Mouse (Mus musculus) CH12.LX (cell line): ENCODE results near the gene Hnf1a. TPM values are rescaled to one million over a fixed set of nuclear protein-coding genes. Genes with fewer than 3 reads are reported as not detected.
A peak's percentile ranks its signal among the peaks of the same experiment; 100 is the strongest.

Source experiments
- DNase-seq: peaks from one replicate; pipeline ENCODE4 v3.0.0-alpha.2; 2013; ENCODE audit errors: extremely low read depth
- H3K27ac ChIP-seq: 2 replicates; pipeline ENCODE4 v1.5.1; 2012; ENCODE audit warnings: low read depth, mild to moderate bottlenecking, control low read depth, moderate library complexity; ENCODE audit not compliant: insufficient read depth
- H3K27me3 ChIP-seq: replicated peaks from 2 replicates; pipeline ENCODE3; 2012; ENCODE audit warnings: inconsistent platforms
- H3K36me3 ChIP-seq, 2 experiments: replicated peaks in 1 of 2; 2 replicates each; pipeline versions ENCODE3 to v1.6.1; 2012; ENCODE audit warnings: inconsistent platforms in 1 of 2, low read length in 1 of 2, mild to moderate bottlenecking in 1 of 2, mixed read lengths in 1 of 2, moderate library complexity in 1 of 2; ENCODE audit not compliant: control insufficient read depth in 1 of 2, insufficient read depth in 1 of 2
- H3K4me1 ChIP-seq, 2 experiments: 2 replicates each; pipeline ENCODE4 v1.6.1; 2012; ENCODE audit warnings: inconsistent platforms in 1 of 2, moderate library complexity in 1 of 2; ENCODE audit not compliant: insufficient read depth in 2 of 2, control insufficient read depth in 1 of 2
- H3K4me2 ChIP-seq: 2 replicates; pipeline ENCODE4 v1.6.1; 2012; ENCODE audit warnings: low read depth, mild to moderate bottlenecking, control low read depth; ENCODE audit not compliant: poor library complexity, insufficient read depth, severe bottlenecking
- H3K4me3 ChIP-seq, 3 experiments: fragments of 150-350 bp in 1 of 3; sonication (generic) in 1 of 3; replicated peaks in 1 of 3; 2 replicates each; pipeline versions ENCODE3 to v1.5.1; 2011 to 2012; ENCODE audit warnings: low read depth in 2 of 3, low read length in 2 of 3, mild to moderate bottlenecking in 2 of 3, moderate library complexity in 2 of 3, control low read depth in 1 of 3, improper control_type of control experiment in 1 of 3, inconsistent platforms in 1 of 3, mixed read lengths in 1 of 3; ENCODE audit not compliant: poor library complexity in 1 of 3
- H3K79me2 ChIP-seq: replicated peaks from 2 replicates; pipeline ENCODE4 v1.6.1; 2012; ENCODE audit warnings: mild to moderate bottlenecking, moderate library complexity; ENCODE audit not compliant: control insufficient read depth, poor library complexity, insufficient read depth, severe bottlenecking; ENCODE audit errors: extremely low read depth
- H3K9ac ChIP-seq: 2 replicates; pipeline ENCODE4 v1.6.1; 2012; ENCODE audit warnings: low read depth, mild to moderate bottlenecking, control low read depth, moderate library complexity; ENCODE audit not compliant: insufficient read depth
- H3K9me3 ChIP-seq: replicated peaks from 2 replicates; pipeline ENCODE3; 2012; ENCODE audit warnings: low read length, inconsistent platforms, mixed read lengths
- CHD1 ChIP-seq: IDR thresholded peaks from 2 replicates; pipeline ENCODE4 v1.6.1; 2012; ENCODE audit warnings: low read depth, low read length, improper control_type of control experiment, inconsistent platforms
- CHD2 ChIP-seq: IDR thresholded peaks from 2 replicates; pipeline ENCODE4 v1.6.1; 2011; ENCODE audit warnings: low read length, improper control_type of control experiment
- CTCF ChIP-seq, 2 experiments: IDR thresholded peaks in 1 of 2; conservative IDR thresholded peaks in 1 of 2; 2 replicates each; pipeline ENCODE4 v1.5.1; 2011 to 2012; ENCODE audit warnings: low read depth in 2 of 2, low read length in 2 of 2, improper control_type of control experiment in 1 of 2, inconsistent platforms in 1 of 2, mild to moderate bottlenecking in 1 of 2, moderate library complexity in 1 of 2
- ETS1 ChIP-seq: conservative IDR thresholded peaks from 2 replicates; pipeline ENCODE4 v1.6.1; 2012; ENCODE audit warnings: low read depth, mild to moderate bottlenecking, inconsistent platforms, low read length, improper control_type of control experiment, moderate library complexity
- GABPA ChIP-seq: IDR thresholded peaks from 2 replicates; pipeline ENCODE4 v1.6.1; 2012; ENCODE audit warnings: low read depth, low read length, improper control_type of control experiment, inconsistent platforms; ENCODE audit not compliant: insufficient replicate concordance
- HCFC1 ChIP-seq: IDR thresholded peaks from 2 replicates; pipeline ENCODE4 v1.6.1; 2012; ENCODE audit warnings: low read depth, mild to moderate bottlenecking, inconsistent platforms, low read length, improper control_type of control experiment
- JUND ChIP-seq: conservative IDR thresholded peaks from 2 replicates; pipeline ENCODE4 v1.6.1; 2011; ENCODE audit warnings: low read depth, low read length, improper control_type of control experiment
- MAFK ChIP-seq: IDR thresholded peaks from 2 replicates; pipeline ENCODE4 v1.6.1; 2011; ENCODE audit warnings: low read length, improper control_type of control experiment; ENCODE audit not compliant: insufficient replicate concordance
- MAX ChIP-seq: IDR thresholded peaks from 2 replicates; pipeline ENCODE4 v1.6.1; 2011; ENCODE audit warnings: low read length, improper control_type of control experiment
- MAZ ChIP-seq: IDR thresholded peaks from 2 replicates; pipeline ENCODE4 v1.6.1; 2012; ENCODE audit warnings: low read depth, mild to moderate bottlenecking, inconsistent platforms, low read length, improper control_type of control experiment, moderate library complexity
- MEF2A ChIP-seq: IDR thresholded peaks from 2 replicates; pipeline ENCODE4 v1.6.1; 2014; ENCODE audit warnings: low read depth, mild to moderate bottlenecking, inconsistent platforms, low read length, improper control_type of control experiment, borderline replicate concordance
- MXI1 ChIP-seq: IDR thresholded peaks from 2 replicates; pipeline ENCODE4 v1.6.1; 2011; ENCODE audit warnings: mild to moderate bottlenecking, low read depth, low read length, improper control_type of control experiment
- NELFE ChIP-seq: IDR thresholded peaks from 2 replicates; pipeline ENCODE4 v1.6.1; 2011; ENCODE audit warnings: low read depth, low read length, improper control_type of control experiment
- SMC3 ChIP-seq: IDR thresholded peaks from 2 replicates; pipeline ENCODE4 v1.6.1; 2011; ENCODE audit warnings: low read depth, low read length, improper control_type of control experiment
- TBP ChIP-seq: conservative IDR thresholded peaks from 2 replicates; pipeline ENCODE4 v1.6.1; 2011; ENCODE audit warnings: low read depth, low read length, improper control_type of control experiment
- TCF12 ChIP-seq: IDR thresholded peaks from 2 replicates; pipeline ENCODE4 v1.6.1; 2014; ENCODE audit warnings: low read depth, mild to moderate bottlenecking, inconsistent platforms, low read length, improper control_type of control experiment
- UBTF ChIP-seq: IDR thresholded peaks from 2 replicates; pipeline ENCODE4 v1.6.1; 2012; ENCODE audit warnings: low read depth, mild to moderate bottlenecking, inconsistent platforms, low read length, improper control_type of control experiment, moderate library complexity
- USF1 ChIP-seq: IDR thresholded peaks from 2 replicates; pipeline ENCODE4 v1.6.1; 2014; ENCODE audit warnings: low read depth, mild to moderate bottlenecking, inconsistent platforms, low read length, improper control_type of control experiment
- ZKSCAN1 ChIP-seq: IDR thresholded peaks from 2 replicates; pipeline ENCODE4 v1.6.1; 2012; ENCODE audit warnings: low read depth, inconsistent platforms, low read length, improper control_type of control experiment, borderline replicate concordance
- ZMIZ1 ChIP-seq: IDR thresholded peaks from 2 replicates; pipeline ENCODE4 v1.6.1; 2012; ENCODE audit warnings: low read depth, mild to moderate bottlenecking, inconsistent platforms, low read length, improper control_type of control experiment
- ZNF384 ChIP-seq: IDR thresholded peaks from 2 replicates; pipeline ENCODE4 v1.6.1; 2012; ENCODE audit warnings: low read depth, low read length, improper control_type of control experiment, inconsistent platforms
- dilution Hi-C: fragments of 300-500 bp; cut with MboI; formaldehyde crosslinking; loops from 2 replicates; pipeline ENCODE4 v1.14.3; 2020; ENCODE audit warnings: low sequenced_read_pairs; ENCODE audit not compliant: extremely low pct_unique_long_range_greater_than_20kb, extremely low pct_ligation_motif_present
- in situ Hi-C: fragments of 300-500 bp; cut with MboI; formaldehyde crosslinking; loops from 3 replicates; pipeline ENCODE4 v1.14.3; 2019; ENCODE audit warnings: low sequenced_read_pairs, low pct_ligation_motif_present, low pct_unique_long_range_greater_than_20kb, mixed read lengths
- polyA plus RNA-seq: library from polyadenylated mRNA; unstranded; fragments of >175 nt; gene quantifications from 2 replicates; pipeline ENCODE4 v1.2.1, GENCODE M21; 2012; ENCODE audit warnings: low read depth; ENCODE audit not compliant: insufficient read length
- total RNA-seq, 2 experiments: library from RNA; depleted of rRNA; stranded (reverse); fragments of 300-350 nt in 1 of 2; fragments of >200 nt in 1 of 2; gene quantifications; 2 replicates each; pipeline ENCODE4 v1.2.3; 2012 to 2014

Gene Hnf1a
- total and polyA plus RNA-seq, 3 experiments, result not detected

GRCm38 (mm10) chr5:115013436-115013835 lies 42.5 kb upstream of the Hnf1a start:
- Histone ChIP-seq H3K4me3 (peak overlapping the region in 1 of 3 experiments; percentile 0), H3K9ac (no peak overlapping the region)

GRCm38 (mm10) chr5:115011519-115012261 lies 40.8 kb upstream of the Hnf1a start:
- H3K4me3 ChIP-seq, result peak overlapping the region; percentile 91 to 99 (median 91)
- dilution Hi-C loops (no loop called here), in situ Hi-C loops (no loop called here)
- TF ChIP-seq MAX (no peak; the same call in 1 of the 2 replicates), ZKSCAN1 (no peak), NELFE (peak; percentile 49; the same call in 1 of the 2 replicates), GABPA (no peak), CTCF (conservative IDR thresholded peaks at IDR 0.05 in 1 of 2, IDR thresholded peaks at IDR 0.05 in 1 of 2; ENCODE audit: low read depth in 2 of 2, low read length in 2 of 2) (peak in 1 of 2 experiments; percentile 13; a peak in 1 of 4 replicates), MAFK (no peak), HCFC1 (peak; percentile 46), TCF12 (0 out of 2 replicates have a peak, but pooled peaks have one; percentile 17), MXI1 (peak; percentile 33)
- peak overlapping the region; percentile 12; the same call in 1 of the 2 replicates for H3K27ac ChIP-seq
- no peaks in the 10 kb centered on the region for H3K27me3 ChIP-seq
- H3K9me3 ChIP-seq, result no peaks in the 10 kb centered on the region
- H3K4me1 ChIP-seq, result peaks cover 14 to 57% of the 10 kb centered on the region in 2 experiments
- DNase-seq, result peak; percentile 39
- peaks cover 44% of the 10 kb centered on the region for H3K79me2 ChIP-seq
- H3K4me2 ChIP-seq, result peak overlapping the region; percentile 42
- peaks cover 2 to 5% of the 10 kb centered on the region in 2 experiments for H3K36me3 ChIP-seq
- peak overlapping the region; percentile 94 for H3K9ac ChIP-seq

More at GRCm38 (mm10) chr5:115013436-115013835, 42.5 kb upstream of the Hnf1a start:
- DNase-seq, result no peak
- Histone ChIP-seq H3K4me2 (0 out of 2 replicates have a peak overlapping the region, but pooled peaks have one; percentile 42), H3K27me3 (no peaks in the 10 kb centered on the region), H3K79me2 (peaks cover 58% of the 10 kb centered on the region), H3K36me3 (peaks cover 2 to 8% of the 10 kb centered on the region in 2 experiments), H3K9me3 (no peaks in the 10 kb centered on the region), H3K27ac (no peak overlapping the region), H3K4me1 (peaks cover 17 to 63% of the 10 kb centered on the region in 2 experiments)
- TF ChIP-seq MAX (no peak), SMC3 (no peak), CTCF (conservative IDR thresholded peaks at IDR 0.05 in 1 of 2, IDR thresholded peaks at IDR 0.05 in 1 of 2; ENCODE audit: low read depth in 2 of 2, low read length in 2 of 2) (no peak), MAFK (no peak), TBP (no peak), MAZ (no peak), CHD1 (no peak), UBTF (no peak), CHD2 (no peak), ZMIZ1 (no peak), MEF2A (no peak), ETS1 (no peak), USF1 (no peak), JUND (no peak), ZNF384 (no peak)
- dilution Hi-C loops (no loop called here), in situ Hi-C loops (no loop called here)
